Mouse (Mus musculus) lung, postnatal 4 days (tissue): ENCODE results near the gene Zc3h12c.
A peak's percentile ranks its signal among the peaks of the same experiment; 100 is the strongest.
"Not testable (repeated sequence)": the region's sequence is repeated elsewhere in the genome, so short reads cannot be mapped to it uniquely, and the experiment has no call there.

ENCODE experiments used
- DNase-seq, 2 experiments: peaks; one replicate each; pipeline ENCODE4 v3.0.0; 2021

The Zc3h12c gene

GRCm38 (mm10) chr9:52098600-52098999 lies 69.8 kb downstream of the Zc3h12c start:
- peak; percentile 74 to 87 for DNase-seq

GRCm38 (mm10) chr9:52097386-52097785 lies 71.0 kb downstream of the Zc3h12c start:
- no peak for DNase-seq

DNA sequence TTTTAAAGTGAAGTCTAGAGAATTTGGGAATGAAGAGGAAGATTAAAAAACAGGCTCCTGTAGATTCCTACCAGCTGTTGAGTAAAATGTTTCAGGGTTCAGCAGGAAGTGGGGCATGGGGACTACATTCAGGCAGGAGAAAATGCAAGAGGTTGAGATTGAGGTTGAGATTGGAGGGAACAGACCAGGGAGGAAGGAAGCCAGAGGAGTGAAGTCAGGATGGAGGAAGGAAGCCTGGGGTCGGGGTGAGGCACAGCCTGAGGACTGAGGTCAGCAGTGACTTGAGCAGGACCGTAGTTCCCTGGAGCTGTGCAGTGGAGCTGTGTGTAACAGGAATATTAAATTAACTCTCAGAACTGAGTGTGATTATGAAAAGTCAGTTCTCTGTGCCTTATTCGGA lies 72.7 kb downstream of the Zc3h12c start:
- no peak for DNase-seq

- no peak for DNase-seq
Measured at GRCm38 (mm10) chr9:52094471-52094980, 73.8 kb downstream of the Zc3h12c start.

DNA sequence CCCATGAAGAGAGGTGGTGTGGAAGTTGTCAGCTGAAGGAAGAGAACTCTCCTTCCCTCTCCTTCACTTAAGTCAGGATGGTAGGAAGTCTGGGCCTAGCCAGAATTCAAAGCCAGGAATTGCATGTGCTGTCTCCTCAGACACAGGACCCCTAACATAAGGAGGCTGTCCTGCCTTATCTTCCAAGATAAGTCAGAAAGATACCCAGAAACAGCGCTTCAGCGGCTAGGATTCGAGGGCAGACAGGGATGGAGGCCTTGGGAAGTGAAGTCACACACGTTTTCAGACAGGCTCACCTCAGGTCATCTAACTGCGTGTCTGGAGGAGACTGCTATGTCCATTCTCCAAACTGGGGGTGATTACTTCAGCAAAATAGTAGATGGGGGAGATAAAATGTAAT lies 74.4 kb downstream of the Zc3h12c start:
- no peak for DNase-seq

DNA sequence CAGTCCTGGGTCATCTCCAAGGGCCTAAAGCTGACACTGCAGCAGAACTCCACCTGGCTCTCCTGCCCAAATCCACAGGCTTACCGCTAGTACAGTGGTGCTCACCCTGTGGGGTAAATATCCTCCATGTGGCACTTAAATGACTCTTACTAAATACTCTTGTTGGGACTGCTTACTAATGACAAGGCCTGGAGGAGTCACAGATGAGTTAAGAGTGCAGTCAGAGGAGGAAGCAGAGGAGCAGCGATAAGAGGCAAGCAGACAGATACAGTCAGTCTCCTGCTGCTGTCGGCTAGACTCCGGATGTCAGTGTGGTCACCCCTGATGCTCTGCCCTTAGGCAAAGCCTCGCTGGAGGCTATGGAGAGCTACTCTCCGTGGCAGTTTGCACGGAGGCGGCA lies 75.3 kb downstream of the Zc3h12c start:
- no peak for DNase-seq

- DNase-seq = no peak
Measured at GRCm38 (mm10) chr9:52092311-52092710, 76.1 kb downstream of the Zc3h12c start.

DNA sequence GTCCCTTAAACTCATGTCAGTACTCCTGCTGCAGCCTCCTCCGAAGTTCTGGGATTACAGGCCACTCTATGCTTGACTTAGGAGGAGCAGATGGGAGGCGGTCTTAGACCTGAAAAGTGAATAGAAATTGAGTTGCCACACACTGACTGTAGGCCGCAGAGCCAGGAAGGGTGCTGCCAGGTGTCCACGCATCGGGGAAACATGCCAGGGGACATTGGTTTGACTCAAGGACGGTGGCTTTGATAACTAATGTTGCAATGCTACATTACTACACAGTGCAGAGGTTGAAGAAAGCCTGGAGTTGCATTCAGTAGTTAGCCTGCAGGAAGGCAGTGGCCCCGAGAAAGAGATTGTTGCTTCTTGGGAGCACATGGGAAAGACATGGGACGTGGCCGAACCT lies 76.6 kb downstream of the Zc3h12c start:
- DNase-seq = no peak

GRCm38 (mm10) chr9:52082414-52082813 lies 86.0 kb downstream of the Zc3h12c start:
- no peak for DNase-seq

DNA sequence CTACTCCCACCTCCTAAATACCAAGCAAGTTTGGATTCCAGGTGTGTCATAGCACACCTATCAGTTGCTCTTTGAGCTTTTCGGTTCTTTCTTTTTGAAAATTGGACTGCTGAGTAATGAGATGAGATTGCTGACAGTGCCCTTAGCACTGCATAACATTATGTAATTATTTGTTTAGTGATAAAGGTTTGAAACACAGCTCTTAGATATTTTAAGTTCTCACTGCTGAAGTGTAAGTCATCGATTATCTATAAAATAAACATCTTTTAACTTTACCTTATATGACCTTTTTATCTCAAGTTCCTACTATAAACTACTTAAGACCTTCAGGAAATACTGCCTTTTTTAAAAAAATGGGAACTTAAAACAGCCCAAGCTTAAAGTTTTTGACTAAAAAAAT lies 86.4 kb downstream of the Zc3h12c start:
- DNase-seq = no peak

DNA sequence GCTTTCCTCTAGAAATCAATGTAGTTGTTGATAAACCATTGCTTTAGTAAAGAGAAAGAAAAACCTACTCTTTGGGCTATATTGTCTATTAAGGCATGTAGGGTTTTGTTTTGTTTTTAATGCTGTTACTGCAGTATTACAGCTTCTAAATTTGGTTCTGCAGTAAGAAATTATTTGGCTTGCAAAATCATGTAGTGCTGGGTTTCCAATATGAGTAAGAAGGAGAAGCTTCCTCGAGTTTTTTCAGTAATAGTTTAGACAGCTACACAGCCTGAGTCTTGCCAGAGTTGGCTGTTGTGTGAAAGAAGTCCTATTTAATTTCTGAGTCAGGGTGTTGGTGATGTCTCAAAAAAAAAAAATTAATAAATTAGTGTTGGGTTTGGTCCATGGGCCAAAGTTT lies 90.7 kb downstream of the Zc3h12c start:
- no peak for DNase-seq

DNA sequence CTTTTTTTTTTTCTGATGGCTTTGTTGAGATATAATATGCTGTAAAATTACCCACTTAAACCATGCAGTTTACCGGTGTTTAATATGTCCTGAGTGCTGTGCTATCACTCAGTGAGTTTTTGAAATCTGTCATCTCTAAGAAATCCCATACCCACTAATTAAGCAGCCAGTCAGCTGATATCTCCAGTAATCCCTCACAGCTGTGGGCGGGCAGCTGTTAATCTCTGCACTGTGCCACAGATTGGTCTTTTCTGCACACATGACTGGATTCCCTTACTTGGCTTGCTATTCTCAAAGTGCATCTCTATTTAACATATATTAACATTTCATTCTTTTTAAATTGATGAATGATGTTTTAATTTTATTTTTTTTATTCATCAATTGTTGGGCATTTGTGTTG lies 92.3 kb downstream of the Zc3h12c start:
- DNase-seq = no peak

- DNase-seq = no peak
Measured at GRCm38 (mm10) chr9:52072202-52072601, 96.2 kb downstream of the Zc3h12c start.

GRCm38 (mm10) chr9:52071352-52071751 lies 97.0 kb downstream of the Zc3h12c start:
- DNase-seq = not testable (repeated sequence)

DNA sequence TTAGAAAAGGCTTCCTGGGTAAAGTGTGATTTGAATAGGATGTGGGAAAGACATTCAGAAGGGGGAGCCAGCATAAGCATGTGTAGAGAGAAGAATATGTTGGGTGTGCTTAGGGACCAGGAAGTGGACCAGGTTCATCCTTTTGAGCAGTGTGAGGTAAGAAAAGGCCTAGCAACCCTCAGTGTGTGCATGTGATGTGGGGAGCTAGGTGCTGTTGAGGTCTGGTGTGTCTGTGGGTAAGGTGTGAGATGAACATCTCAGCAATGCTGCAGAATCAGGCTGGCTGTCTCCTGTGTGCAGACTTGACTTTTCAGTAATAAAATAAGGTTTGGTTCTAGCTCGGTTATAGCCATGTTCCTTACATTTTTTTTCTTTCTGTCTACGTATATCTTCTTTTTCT lies 98.3 kb downstream of the Zc3h12c start:
- DNase-seq = no peak
